Mouse (Mus musculus) MEL (cell line): Measurements from ENCODE around the gene Men1. TPM values are rescaled to one million over a fixed set of nuclear protein-coding genes. Genes with fewer than 3 reads are reported as not detected.

ENCODE experiments used
- DNase-seq: peaks from one replicate; pipeline ENCODE4 v3.0.0; 2011; ENCODE audit warnings: low read depth, low spot score
- H3K27ac ChIP-seq: 2 replicates; pipeline ENCODE4 v1.5.1; 2012; ENCODE audit warnings: low read depth, mild to moderate bottlenecking, control low read depth, low read length, moderate library complexity; ENCODE audit not compliant: control insufficient read depth
- H3K27me3 ChIP-seq, 2 experiments: fragments of 150-350 bp in 1 of 2; sonication (generic) in 1 of 2; 2 replicates each; pipeline ENCODE4 v1.6.1; 2012; ENCODE audit warnings: low read length in 2 of 2, mild to moderate bottlenecking in 2 of 2, improper control_type of control experiment in 1 of 2, moderate library complexity in 1 of 2; ENCODE audit not compliant: insufficient read depth in 2 of 2, control insufficient read depth in 1 of 2
- H3K36me3 ChIP-seq, 2 experiments: 2 replicates each; pipeline ENCODE4 v1.6.1; 2012 to 2014; ENCODE audit warnings: low read length in 2 of 2, improper control_type of control experiment in 1 of 2, inconsistent platforms in 1 of 2, mild to moderate bottlenecking in 1 of 2; ENCODE audit not compliant: insufficient read depth in 2 of 2, control insufficient read depth in 1 of 2
- H3K4me1 ChIP-seq, 2 experiments: fragments of 150-350 bp in 1 of 2; sonication (generic) in 1 of 2; 2 replicates each; pipeline ENCODE4 v1.6.1; 2012; ENCODE audit warnings: low read length in 2 of 2, improper control_type of control experiment in 1 of 2, mild to moderate bottlenecking in 1 of 2; ENCODE audit not compliant: insufficient read depth in 2 of 2, control insufficient read depth in 1 of 2
- H3K4me3 ChIP-seq, 2 experiments: fragments of 150-350 bp in 1 of 2; sonication (generic) in 1 of 2; 2 replicates each; pipeline ENCODE4 v1.5.1; 2012; ENCODE audit warnings: low read depth in 2 of 2, low read length in 2 of 2, mild to moderate bottlenecking in 2 of 2, moderate library complexity in 2 of 2, control low read depth in 1 of 2, improper control_type of control experiment in 1 of 2; ENCODE audit not compliant: control insufficient read depth in 1 of 2, insufficient read depth in 1 of 2
- H3K79me2 ChIP-seq: 2 replicates; pipeline ENCODE4 v1.6.1; 2012; ENCODE audit warnings: mild to moderate bottlenecking, low read length, moderate library complexity; ENCODE audit not compliant: control insufficient read depth, poor library complexity, insufficient read depth
- H3K9ac ChIP-seq: 2 replicates; pipeline ENCODE4 v1.6.1; 2012; ENCODE audit warnings: low read depth, mild to moderate bottlenecking, control low read depth, low read length, moderate library complexity; ENCODE audit not compliant: control insufficient read depth, poor library complexity, severe bottlenecking
- H3K9me3 ChIP-seq: fragments of 150-350 bp; sonication (generic); replicated peaks from 2 replicates; pipeline ENCODE4 v1.6.1; 2012; ENCODE audit warnings: mild to moderate bottlenecking, low read length, improper control_type of control experiment, moderate library complexity; ENCODE audit not compliant: insufficient read depth
- CTCF ChIP-seq, 3 experiments: IDR thresholded peaks in 2 of 3; conservative IDR thresholded peaks in 1 of 3; 2 replicates each; pipeline ENCODE4 v1.5.1; 2011 to 2012; ENCODE audit warnings: low read length in 3 of 3, low read depth in 2 of 3, mild to moderate bottlenecking in 2 of 3, improper control_type of control experiment in 1 of 3, inconsistent platforms in 1 of 3, mixed read lengths in 1 of 3, moderate library complexity in 1 of 3; ENCODE audit not compliant: control insufficient read depth in 1 of 3, insufficient read depth in 1 of 3, poor library complexity in 1 of 3, severe bottlenecking in 1 of 3
- HCFC1 ChIP-seq: IDR thresholded peaks from 2 replicates; pipeline ENCODE4 v1.6.1; 2012; ENCODE audit warnings: low read depth, mild to moderate bottlenecking, inconsistent platforms, low read length, improper control_type of control experiment, moderate library complexity
- MAFK ChIP-seq: IDR thresholded peaks from 2 replicates; pipeline ENCODE4 v1.6.1; 2011; ENCODE audit warnings: low read depth, mild to moderate bottlenecking, low read length, improper control_type of control experiment, borderline replicate concordance
- MAX ChIP-seq: IDR thresholded peaks from 2 replicates; pipeline ENCODE4 v1.6.1; 2011; ENCODE audit warnings: low read length, improper control_type of control experiment
- MAZ ChIP-seq: IDR thresholded peaks from 2 replicates; pipeline ENCODE4 v1.6.1; 2012; ENCODE audit warnings: low read depth, mild to moderate bottlenecking, inconsistent platforms, low read length, improper control_type of control experiment
- MEF2A ChIP-seq: IDR thresholded peaks from 2 replicates; pipeline ENCODE4 v1.6.1; 2014; ENCODE audit warnings: low read depth, mild to moderate bottlenecking, inconsistent platforms, low read length, improper control_type of control experiment; ENCODE audit not compliant: poor library complexity, insufficient replicate concordance, severe bottlenecking; ENCODE audit errors: extremely low read depth
- MXI1 ChIP-seq: IDR thresholded peaks from 2 replicates; pipeline ENCODE4 v1.6.1; 2011; ENCODE audit warnings: mild to moderate bottlenecking, low read depth, low read length, improper control_type of control experiment
- MYC ChIP-seq: IDR thresholded peaks from 2 replicates; pipeline ENCODE4 v1.6.1; 2011; ENCODE audit warnings: low read depth, mild to moderate bottlenecking, low read length, improper control_type of control experiment, moderate library complexity
- NELFE ChIP-seq: IDR thresholded peaks from 2 replicates; pipeline ENCODE4 v1.6.1; 2011; ENCODE audit warnings: low read depth, low read length, improper control_type of control experiment
- NRF1 ChIP-seq: IDR thresholded peaks from 2 replicates; pipeline ENCODE4 v1.6.1; 2014; ENCODE audit warnings: low read depth, mild to moderate bottlenecking, inconsistent platforms, low read length, improper control_type of control experiment, moderate library complexity; ENCODE audit not compliant: poor library complexity, insufficient read depth, severe bottlenecking
- RAD21 ChIP-seq: IDR thresholded peaks from 2 replicates; pipeline ENCODE4 v1.6.1; 2011; ENCODE audit warnings: mild to moderate bottlenecking, low read depth, low read length, improper control_type of control experiment
- SIN3A ChIP-seq: IDR thresholded peaks from 2 replicates; pipeline ENCODE4 v1.6.1; 2012; ENCODE audit warnings: low read length, improper control_type of control experiment, inconsistent platforms
- SMC3 ChIP-seq: IDR thresholded peaks from 2 replicates; pipeline ENCODE4 v1.6.1; 2011; ENCODE audit warnings: low read depth, low read length, improper control_type of control experiment
- TBP ChIP-seq: IDR thresholded peaks from 2 replicates; pipeline ENCODE4 v1.8.0; 2011; ENCODE audit warnings: low read depth, low read length, improper control_type of control experiment
- USF1 ChIP-seq: IDR thresholded peaks from 2 replicates; pipeline ENCODE4 v1.6.1; 2014; ENCODE audit warnings: low read depth, mild to moderate bottlenecking, inconsistent platforms, low read length, improper control_type of control experiment, moderate library complexity
- ZC3H11A ChIP-seq: IDR thresholded peaks from 2 replicates; pipeline ENCODE4 v1.6.1; 2012; ENCODE audit warnings: low read depth, mild to moderate bottlenecking, inconsistent platforms, low read length, improper control_type of control experiment
- ZKSCAN1 ChIP-seq: IDR thresholded peaks from 2 replicates; pipeline ENCODE4 v1.6.1; 2012; ENCODE audit warnings: low read depth, mild to moderate bottlenecking, inconsistent platforms, low read length, improper control_type of control experiment, moderate library complexity
- ZMIZ1 ChIP-seq: IDR thresholded peaks from 2 replicates; pipeline ENCODE4 v1.6.1; 2012; ENCODE audit warnings: low read depth, mild to moderate bottlenecking, inconsistent platforms, low read length, improper control_type of control experiment, moderate library complexity
- ZNF384 ChIP-seq: IDR thresholded peaks from 2 replicates; pipeline ENCODE4 v1.6.1; 2012; ENCODE audit warnings: low read depth, mild to moderate bottlenecking, inconsistent platforms, low read length, improper control_type of control experiment
- polyA plus RNA-seq, 2 experiments: library from polyadenylated mRNA; stranded (reverse) in 1 of 2; unstranded in 1 of 2; fragments of >175 nt in 1 of 2; fragments of >200 nt in 1 of 2; gene quantifications; 2 replicates each; pipeline versions ENCODE4 v1.2.1 to v1.2.4; 2012; ENCODE audit warnings: low replicate concordance in 2 of 2, low read depth in 1 of 2; ENCODE audit not compliant: insufficient read length in 2 of 2, insufficient read depth in 1 of 2, missing spikeins in 1 of 2
- total RNA-seq: library from RNA; depleted of rRNA; stranded (reverse); fragments of 300-350 nt; gene quantifications from 2 replicates; pipeline ENCODE4 v1.2.3, GENCODE M21; 2012

Gene Men1
- total and polyA plus RNA-seq, 3 experiments: 39.4 to 132 TPM; not detected in 1

DNA sequence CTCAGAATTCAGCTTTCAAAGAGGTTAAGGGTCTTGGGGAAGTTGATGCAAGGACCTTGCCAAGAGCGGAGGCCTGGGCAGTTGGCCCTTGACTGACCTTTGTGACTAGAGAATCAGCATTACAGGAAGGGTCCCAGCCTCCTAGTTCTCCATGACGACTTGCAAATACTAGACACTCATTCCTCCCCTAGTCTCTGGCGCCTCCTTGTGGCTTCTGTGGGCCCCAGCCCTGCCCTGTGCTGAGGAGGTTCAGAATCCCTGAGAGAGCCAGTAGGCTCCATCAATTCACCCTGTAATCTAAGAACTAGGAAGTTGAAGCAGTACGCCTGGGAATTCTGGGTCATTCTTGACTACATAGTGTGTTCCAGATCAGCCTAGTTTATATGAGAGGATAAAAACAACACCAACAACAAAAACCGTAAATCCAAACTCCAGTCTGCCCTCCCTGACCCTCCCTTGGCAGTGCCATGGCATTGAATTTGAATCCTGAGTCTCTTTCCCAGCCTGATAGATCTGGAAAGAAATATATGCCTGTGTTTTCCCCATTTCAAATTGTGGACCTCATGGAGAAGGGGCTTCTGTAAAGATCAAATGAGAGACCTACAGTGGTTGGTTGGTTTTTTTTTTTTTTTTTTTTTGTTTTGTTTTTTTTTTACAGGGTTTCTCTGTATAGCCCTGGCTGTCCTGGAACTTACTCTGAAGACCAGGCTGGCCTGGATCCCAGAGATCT lies 29.8 kb upstream of the Men1 start:
- H3K4me3 ChIP-seq: no peak overlapping the region
- H3K4me1 ChIP-seq: peaks cover 15 to 29% of the 10 kb centered on the region in 2 experiments
- H3K27ac ChIP-seq: no peak overlapping the region
- H3K27me3 ChIP-seq: no peaks in the 10 kb centered on the region
- H3K9me3 ChIP-seq: no peaks in the 10 kb centered on the region
- peaks cover 0 to 26% of the 10 kb centered on the region in 2 experiments; a peak in 2 of 4 replicates for H3K36me3 ChIP-seq
- DNase-seq: peak; percentile 93
- peak overlapping the region; percentile 1; the same call in 1 of the 2 replicates for H3K9ac ChIP-seq
- TF ChIP-seq MYC: no peak
- no peak for TF ChIP-seq TBP
- TF ChIP-seq CTCF (IDR thresholded peaks at IDR 0.05 in 2 of 3, conservative IDR thresholded peaks at IDR 0.05 in 1 of 3; ENCODE audit: control insufficient read depth in 1 of 3, insufficient read depth in 1 of 3, low read depth in 2 of 3, low read length in 3 of 3, poor library complexity in 1 of 3, severe bottlenecking in 1 of 3): peak; percentile 95 to 98 (median 98)
- no peak for TF ChIP-seq ZMIZ1
- 0 out of 2 replicates have a peak, but pooled peaks have one; percentile 13 for TF ChIP-seq MAZ
- TF ChIP-seq ZKSCAN1: no peak
- TF ChIP-seq RAD21: no peak; the same call in none of the 2 replicates
- TF ChIP-seq SMC3: peak; percentile 97
- TF ChIP-seq NELFE: no peak
- TF ChIP-seq HCFC1: peak; percentile 50; the same call in 1 of the 2 replicates
- no peak for TF ChIP-seq MAX
- peak; percentile 72 for TF ChIP-seq SIN3A
- no peak for TF ChIP-seq USF1
- TF ChIP-seq MXI1: peak; percentile 38; the same call in 1 of the 2 replicates
- peak; percentile 88 for TF ChIP-seq ZNF384
- no peak for TF ChIP-seq NRF1
- TF ChIP-seq MEF2A: no peak
- peak; percentile 96 for TF ChIP-seq ZC3H11A
- no peaks in the 10 kb centered on the region; the same call in 1 of the 2 replicates for H3K79me2 ChIP-seq

DNA sequence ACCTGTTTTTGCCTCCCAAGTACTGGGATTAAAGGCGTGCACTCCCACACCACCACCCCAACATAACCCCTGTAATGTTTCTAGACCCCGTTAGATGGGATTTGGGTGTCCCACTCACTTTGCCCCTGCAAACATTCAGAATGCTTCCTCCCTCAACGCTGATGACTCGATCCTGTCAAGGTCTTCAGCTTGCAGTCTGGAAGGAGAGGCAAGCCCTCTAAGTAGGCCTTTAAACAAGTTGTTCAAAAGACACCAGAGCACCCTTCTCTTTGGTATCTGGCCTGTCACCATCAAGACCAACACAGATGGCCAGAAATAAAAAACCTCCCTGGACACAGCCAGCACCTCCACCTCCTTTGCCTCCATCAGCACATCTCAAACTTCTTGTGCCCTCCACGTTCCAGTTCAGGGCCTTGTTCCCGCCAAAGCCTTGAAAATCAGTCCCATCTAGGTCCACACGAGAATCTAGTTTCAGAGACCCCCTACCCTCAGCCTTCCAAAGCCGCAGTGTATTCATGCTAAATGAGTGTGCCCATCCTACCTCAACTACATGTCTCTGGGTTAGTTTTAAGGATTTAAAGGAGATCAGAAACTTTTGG lies 29.2 kb upstream of the Men1 start:
- DNase-seq: peak; percentile 42
- H3K9me3 ChIP-seq: no peaks in the 10 kb centered on the region
- peak overlapping the region; percentile 3 for H3K27ac ChIP-seq
- H3K27me3 ChIP-seq: no peaks in the 10 kb centered on the region
- peaks cover 0 to 22% of the 10 kb centered on the region in 2 experiments; a peak in 2 of 4 replicates for H3K36me3 ChIP-seq
- H3K79me2 ChIP-seq: no peaks in the 10 kb centered on the region; the same call in 1 of the 2 replicates
- peak overlapping the region; percentile 55 to 73 for H3K4me3 ChIP-seq
- H3K9ac ChIP-seq: peak overlapping the region; percentile 76
- peaks cover 14 to 23% of the 10 kb centered on the region in 2 experiments for H3K4me1 ChIP-seq
- 0 out of 2 replicates have a peak, but pooled peaks have one; percentile 11 for TF ChIP-seq NELFE
- TF ChIP-seq MAFK: no peak
